Mouse (Mus musculus): ENCODE results near the gene Defa37.
"Not testable (repeated sequence)": the region's sequence is repeated elsewhere in the genome, so short reads cannot be mapped to it uniquely, and the experiment has no call there.

Defa37 gene

DNA sequence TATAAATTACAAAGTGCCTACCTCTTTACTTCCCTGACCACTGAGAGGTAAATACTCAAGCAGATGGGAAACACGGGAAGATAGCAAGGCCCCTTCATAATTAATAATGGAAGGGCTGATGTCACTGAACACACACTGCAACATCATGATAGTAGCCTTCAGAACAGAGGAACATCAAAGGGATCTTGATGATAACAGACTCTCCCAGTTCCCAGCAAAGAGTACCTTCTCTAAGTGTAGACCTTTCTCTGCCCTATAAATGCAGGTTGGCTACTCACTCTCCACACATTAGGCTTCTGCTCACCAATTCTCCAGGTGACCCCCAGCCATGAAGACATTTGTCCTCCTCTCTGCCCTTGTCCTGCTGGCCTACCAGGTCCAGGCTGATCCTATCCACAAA is at the start of gene Defa37:
Gene Defa37 (plus strand): TSS at position 301 of the 400 bp plus-strand sequence.
- not testable (repeated sequence) for DNase-seq (ENCODE audit: low read depth)

DNA sequence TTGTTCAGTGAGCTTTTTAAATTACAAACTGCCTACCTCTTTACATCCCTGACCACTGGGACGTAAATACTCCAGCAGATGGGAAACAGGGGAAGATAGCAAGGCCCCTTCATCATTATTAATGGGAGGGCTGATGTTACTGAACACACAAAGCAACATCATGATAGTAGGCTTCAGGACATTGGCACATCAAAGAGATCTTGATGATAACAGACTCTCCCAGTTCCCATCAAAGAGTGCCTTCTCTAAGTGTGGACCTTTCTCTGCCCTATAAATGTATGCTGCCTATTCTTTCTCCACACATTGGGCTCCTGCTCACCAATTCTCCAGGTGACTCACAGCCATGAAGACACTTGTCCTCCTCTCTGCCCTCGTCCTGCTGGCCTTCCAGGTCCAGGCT is 36.5 kb upstream of the Defa37 start, which contains the start of gene Defa32:
Gene Defa32 (plus strand): TSS at position 301 of the 400 bp plus-strand sequence.
- not testable (repeated sequence) for DNase-seq (ENCODE audit: low read depth)

DNA sequence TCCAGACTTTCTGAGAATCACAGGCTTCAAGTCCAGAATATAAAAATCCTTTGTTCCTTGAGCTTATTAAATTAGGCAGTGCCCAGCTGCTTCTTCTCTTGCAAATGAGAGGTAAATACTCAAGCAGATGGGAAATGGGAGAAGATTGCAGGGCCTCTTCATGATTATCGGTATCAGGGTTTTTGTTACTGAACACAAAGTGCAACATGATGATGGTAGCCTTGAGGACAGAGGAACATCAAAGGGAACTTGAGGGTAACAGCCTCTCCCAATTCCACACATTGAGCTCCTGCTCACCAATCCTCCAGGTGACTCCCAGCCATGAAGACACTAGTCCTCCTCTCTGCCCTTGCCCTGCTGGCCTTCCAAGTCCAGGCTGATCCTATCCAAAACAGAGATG is 17.5 kb downstream of the Defa37 start, which contains the start of gene Defa28:
Gene Defa28 (plus strand): TSS at position 301 of the 400 bp plus-strand sequence.
- not testable (repeated sequence) for DNase-seq (ENCODE audit: low read depth)

DNA sequence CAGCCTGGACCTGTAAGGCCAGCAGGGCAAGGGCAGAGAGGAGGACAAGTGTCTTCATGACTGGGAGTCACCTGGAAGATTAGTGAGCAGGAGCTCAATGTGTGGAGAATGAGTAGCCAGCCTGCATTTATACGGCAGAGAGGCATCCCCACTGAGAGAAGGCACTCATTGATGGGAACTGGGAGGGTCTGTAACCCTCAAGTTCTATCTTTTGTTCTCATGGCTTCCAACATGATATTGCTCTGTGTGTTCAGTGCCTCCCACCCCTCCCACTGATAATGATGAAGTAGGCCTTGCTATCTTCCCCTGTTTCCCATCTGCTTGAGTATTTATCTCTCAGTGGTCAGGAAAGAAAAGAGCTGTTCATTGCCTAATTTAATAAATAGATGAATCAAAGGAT is 29.2 kb downstream of the Defa37 start, which contains the start of gene Gm7861:
Gene Gm7861 (minus strand): TSS at position 101 of the 400 bp plus-strand sequence.
- DNase-seq (ENCODE audit: low read depth) = not testable (repeated sequence)

Data from NIH3T3 (cell line).